Mouse (Mus musculus): ENCODE data around the gene Psmd13. TPM values are rescaled to one million over a fixed set of nuclear protein-coding genes. Genes with fewer than 3 reads are reported as not detected.
A peak's percentile ranks its signal among the peaks of the same experiment; 100 is the strongest.

Gene Psmd13
- polyA plus RNA-seq, 1 experiment from 2014 or later = 187 TPM

GRCm38 (mm10) chr7:140927181-140927580, 45.4 kb downstream of the Psmd13 start:
- no peak overlapping the region for H3K27ac ChIP-seq
- ATAC-seq (ENCODE audit: low read depth) = no peak
- H3K27me3 ChIP-seq = peaks cover 48% of the 10 kb centered on the region
- H3K4me3 ChIP-seq (replicated peaks) = no peak overlapping the region
- peaks cover 11% of the 10 kb centered on the region for H3K4me1 ChIP-seq (replicated peaks)
- no peak overlapping the region for H3K9ac ChIP-seq
- 72% methylated on average over 6 of the region's 6 CpGs for WGBS (ENCODE audit: insufficient replicate concordance)
- no peak for DNase-seq
- no peaks in the 10 kb centered on the region for H3K9me3 ChIP-seq (replicated peaks)
- no peaks in the 10 kb centered on the region for H3K36me3 ChIP-seq
- H3K4me2 ChIP-seq = no peak overlapping the region

- no peak for ATAC-seq (ENCODE audit: low read depth)
- Histone ChIP-seq H3K27me3 (peaks cover 27% of the 10 kb centered on the region), H3K4me3 (replicated peaks) (no peak overlapping the region), H3K9me3 (replicated peaks) (no peaks in the 10 kb centered on the region), H3K27ac (no peak overlapping the region), H3K4me1 (replicated peaks) (peaks cover 33% of the 10 kb centered on the region), H3K36me3 (0 out of 2 replicates have a peak, but pooled peaks cover 1% of the 10 kb centered on the region), H3K4me2 (no peak overlapping the region), H3K9ac (no peak overlapping the region)
- 32% methylated on average over 3 of the region's 3 CpGs for WGBS (ENCODE audit: insufficient replicate concordance)
- no peak for DNase-seq
These were observed 56.7 kb downstream of the Psmd13 start for GRCm38 (mm10) chr7:140938436-140938835.

- H3K9me3 ChIP-seq (replicated peaks) = no peaks in the 10 kb centered on the region
- no peak overlapping the region for H3K4me3 ChIP-seq (replicated peaks)
- WGBS (ENCODE audit: insufficient replicate concordance) = 37% methylated on average over 2 of the region's 2 CpGs
- H3K27me3 ChIP-seq = peaks cover 27% of the 10 kb centered on the region
- ATAC-seq (ENCODE audit: low read depth) = no peak
- 0 out of 2 replicates have a peak, but pooled peaks cover 5% of the 10 kb centered on the region for H3K36me3 ChIP-seq
- H3K27ac ChIP-seq = no peak overlapping the region
- no peak overlapping the region for H3K4me2 ChIP-seq
- H3K4me1 ChIP-seq (replicated peaks) = peaks cover 37% of the 10 kb centered on the region
- H3K9ac ChIP-seq = no peak overlapping the region
- DNase-seq = no peak
These were observed 57.1 kb downstream of the Psmd13 start for GRCm38 (mm10) chr7:140938896-140939295.

DNA sequence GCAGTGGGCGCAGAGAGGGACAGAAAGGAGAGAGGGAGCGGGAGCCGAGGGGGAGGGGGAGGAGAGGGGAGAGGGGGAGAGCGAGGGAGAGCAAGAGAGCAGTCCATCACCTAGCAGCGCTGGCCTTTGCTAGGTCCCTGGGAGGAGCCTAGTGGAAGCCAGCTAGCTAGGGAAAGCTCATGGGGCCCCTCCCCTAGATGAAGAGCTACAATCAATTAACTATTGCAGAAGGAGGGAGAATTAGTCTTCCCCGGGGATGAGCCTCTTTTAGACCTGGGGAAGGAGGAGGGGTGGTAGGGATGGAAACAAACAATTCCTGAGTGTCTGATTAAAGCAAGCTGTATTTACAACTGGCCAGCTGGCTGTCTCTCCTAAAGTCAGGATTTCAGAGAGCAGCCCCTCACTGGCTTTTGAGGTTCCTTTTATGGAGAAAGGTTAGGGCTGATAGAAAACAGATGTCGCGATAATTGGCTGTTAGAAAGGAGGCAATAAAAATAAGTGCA, 58.0 kb downstream of the Psmd13 start:
- Histone ChIP-seq H3K4me1 (replicated peaks) (peaks cover 38% of the 10 kb centered on the region), H3K4me2 (no peak overlapping the region), H3K9ac (no peak overlapping the region), H3K4me3 (replicated peaks) (no peak overlapping the region), H3K36me3 (0 out of 2 replicates have a peak, but pooled peaks cover 5% of the 10 kb centered on the region), H3K9me3 (replicated peaks) (no peaks in the 10 kb centered on the region), H3K27me3 (peaks cover 21% of the 10 kb centered on the region), H3K27ac (no peak overlapping the region)
- no peak for DNase-seq
- no peak for ATAC-seq (ENCODE audit: low read depth)
- WGBS (ENCODE audit: insufficient replicate concordance) = 37% methylated on average over 8 of the region's 8 CpGs

GRCm38 (mm10) chr7:140941222-140942051, 59.7 kb downstream of the Psmd13 start, which contains the start of gene Pgghg:
Gene Pgghg (plus strand): TSS chr7:140941391.
- peak; percentile 69 for DNase-seq
- peaks cover 18% of the 10 kb centered on the region for H3K36me3 ChIP-seq
- H3K9me3 ChIP-seq (replicated peaks) = no peaks in the 10 kb centered on the region
- ATAC-seq (ENCODE audit: low read depth) = peak; percentile 86
- peaks cover 47% of the 10 kb centered on the region for H3K4me1 ChIP-seq (replicated peaks)
- H3K4me2 ChIP-seq = peak within 1 kb of the TSS; percentile 77
- H3K9ac ChIP-seq = peak within 1 kb of the TSS; percentile 73
- peak within 1 kb of the TSS; percentile 64 for H3K4me3 ChIP-seq (replicated peaks)
- H3K27me3 ChIP-seq = peaks cover 12% of the 10 kb centered on the region
- 2% methylated on average over 33 of the region's 33 CpGs for WGBS (ENCODE audit: insufficient replicate concordance)
- peak within 1 kb of the TSS; percentile 84 for H3K27ac ChIP-seq

DNA sequence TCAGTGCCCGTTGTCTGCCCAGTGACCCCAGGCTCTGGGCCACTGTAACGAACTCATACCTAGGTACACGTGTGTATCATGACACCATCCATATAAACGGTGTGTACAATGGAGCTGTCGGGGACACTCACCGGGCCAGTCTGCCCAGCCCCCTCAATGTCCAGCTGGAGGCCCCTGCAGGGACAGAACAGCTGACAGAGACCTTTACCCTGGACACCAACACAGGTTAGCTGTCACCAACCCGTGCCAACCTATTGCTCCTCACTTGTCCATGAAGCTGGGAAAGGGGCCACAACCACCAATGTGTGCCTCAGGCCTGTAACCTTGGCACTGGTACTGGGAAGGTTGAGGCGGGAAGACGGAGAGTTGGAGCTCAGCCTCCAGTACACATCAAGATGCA, 60.6 kb downstream of the Psmd13 start:
- Histone ChIP-seq H3K4me3 (replicated peaks) (peak overlapping the region; percentile 64), H3K4me1 (replicated peaks) (peaks cover 56% of the 10 kb centered on the region), H3K27ac (peak overlapping the region; percentile 84), H3K36me3 (peaks cover 20% of the 10 kb centered on the region), H3K9ac (peak overlapping the region; percentile 73), H3K9me3 (replicated peaks) (no peaks in the 10 kb centered on the region), H3K4me2 (peak overlapping the region; percentile 77), H3K27me3 (0 out of 2 replicates have a peak, but pooled peaks cover 4% of the 10 kb centered on the region)
- WGBS (ENCODE audit: insufficient replicate concordance) = 52% methylated on average over 9 of the region's 9 CpGs
- DNase-seq (no peak), ATAC-seq (ENCODE audit: low read depth) (no peak)

DNA sequence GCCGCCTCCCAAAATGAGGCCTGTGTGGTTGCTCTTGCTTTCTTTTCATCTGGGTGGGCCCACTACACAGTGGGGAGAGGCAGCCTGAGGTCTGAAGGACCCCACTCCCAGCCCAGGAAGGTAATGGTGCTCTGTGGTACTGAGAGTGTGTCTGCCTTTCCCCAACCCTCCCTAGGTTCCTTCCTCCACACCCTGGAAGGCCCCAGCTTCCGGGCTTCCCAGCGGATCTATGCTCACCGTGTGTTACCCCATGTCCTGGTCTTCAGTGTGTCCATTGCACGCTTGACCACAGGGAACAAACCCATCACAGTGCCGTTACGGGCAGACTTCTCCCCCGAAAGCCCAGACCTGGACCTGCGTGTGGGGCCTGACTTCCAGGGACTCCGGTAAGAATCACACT, 61.0 kb downstream of the Psmd13 start:
- Histone ChIP-seq H3K9ac (no peak overlapping the region; the same call in 1 of the 2 replicates), H3K4me1 (replicated peaks) (peaks cover 60% of the 10 kb centered on the region)
- 76% methylated on average over 10 of the region's 10 CpGs for WGBS (ENCODE audit: insufficient replicate concordance)

GRCm38 (mm10) chr7:140943356-140943755, 61.6 kb downstream of the Psmd13 start:
- H3K27me3 ChIP-seq = 0 out of 2 replicates have a peak, but pooled peaks cover 4% of the 10 kb centered on the region
- H3K4me3 ChIP-seq (replicated peaks) = no peak overlapping the region
- peaks cover 26% of the 10 kb centered on the region for H3K36me3 ChIP-seq
- peaks cover 66% of the 10 kb centered on the region for H3K4me1 ChIP-seq (replicated peaks)
- H3K27ac ChIP-seq = peak overlapping the region; percentile 84; the same call in 1 of the 2 replicates
- ATAC-seq (ENCODE audit: low read depth) = no peak
- 70% methylated on average over 4 of the region's 4 CpGs for WGBS (ENCODE audit: insufficient replicate concordance)
- H3K9me3 ChIP-seq (replicated peaks) = no peaks in the 10 kb centered on the region
- no peak overlapping the region for H3K9ac ChIP-seq
- H3K4me2 ChIP-seq = no peak overlapping the region
- no peak for DNase-seq

More for the DNA sequence above, 61.0 kb downstream of the Psmd13 start:
- H3K4me2 ChIP-seq = no peak overlapping the region; the same call in 1 of the 2 replicates
- H3K9me3 ChIP-seq (replicated peaks) = no peaks in the 10 kb centered on the region
- peak overlapping the region; percentile 84; the same call in 1 of the 2 replicates for H3K27ac ChIP-seq
- H3K4me3 ChIP-seq (replicated peaks) = peak overlapping the region; percentile 64; the same call in 1 of the 2 replicates
- H3K36me3 ChIP-seq = peaks cover 22% of the 10 kb centered on the region
- no peak for DNase-seq
- ATAC-seq (ENCODE audit: low read depth) = no peak
- H3K27me3 ChIP-seq = 0 out of 2 replicates have a peak, but pooled peaks cover 4% of the 10 kb centered on the region

- WGBS (ENCODE audit: insufficient replicate concordance) = 77% methylated on average over 7 of the region's 7 CpGs
- ATAC-seq (ENCODE audit: low read depth) = no peak
- Histone ChIP-seq H3K9me3 (replicated peaks) (no peaks in the 10 kb centered on the region), H3K36me3 (peaks cover 35% of the 10 kb centered on the region), H3K4me1 (replicated peaks) (peaks cover 65% of the 10 kb centered on the region), H3K4me2 (no peak overlapping the region), H3K27ac (no peak overlapping the region), H3K9ac (no peak overlapping the region), H3K4me3 (replicated peaks) (no peak overlapping the region), H3K27me3 (0 out of 2 replicates have a peak, but pooled peaks cover under 1% of the 10 kb centered on the region)
- no peak for DNase-seq
These were observed 62.5 kb downstream of the Psmd13 start for GRCm38 (mm10) chr7:140944236-140944635.

- 75% methylated on average over 5 of the region's 5 CpGs for WGBS (ENCODE audit: insufficient replicate concordance)
- H3K9ac ChIP-seq = no peak overlapping the region
- no peak overlapping the region for H3K27ac ChIP-seq
- no peaks in the 10 kb centered on the region for H3K27me3 ChIP-seq
- no peak overlapping the region for H3K4me3 ChIP-seq (replicated peaks)
- H3K9me3 ChIP-seq (replicated peaks) = no peaks in the 10 kb centered on the region
- H3K36me3 ChIP-seq = peaks cover 38% of the 10 kb centered on the region
- H3K4me1 ChIP-seq (replicated peaks) = peaks cover 62% of the 10 kb centered on the region
- DNase-seq (no peak), ATAC-seq (ENCODE audit: low read depth) (no peak)
- no peak overlapping the region for H3K4me2 ChIP-seq
These were observed 63.5 kb downstream of the Psmd13 start for GRCm38 (mm10) chr7:140945247-140945646.

DNA sequence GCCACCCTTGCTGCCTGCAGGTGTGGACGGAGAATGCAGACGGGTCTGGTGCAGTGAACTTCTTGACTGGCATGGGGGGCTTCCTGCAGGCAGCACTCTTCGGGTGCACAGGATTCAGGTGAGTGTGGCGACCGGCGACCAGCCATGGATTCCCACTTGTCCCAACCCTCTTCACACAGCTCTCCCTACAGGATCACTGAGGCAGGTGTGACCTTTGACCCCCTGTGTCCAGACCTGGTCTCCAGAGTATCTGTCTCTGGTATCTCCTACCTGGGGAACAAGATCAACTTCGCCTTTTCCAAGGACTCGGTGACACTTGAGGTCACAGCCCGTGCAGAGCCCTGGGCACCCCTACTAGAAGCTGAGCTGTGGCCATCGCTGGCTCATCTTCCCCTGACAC, 64.5 kb downstream of the Psmd13 start:
- ATAC-seq (ENCODE audit: low read depth) (no peak), DNase-seq (no peak)
- Histone ChIP-seq H3K36me3 (peaks cover 39% of the 10 kb centered on the region), H3K9me3 (replicated peaks) (no peaks in the 10 kb centered on the region), H3K27ac (no peak overlapping the region), H3K27me3 (no peaks in the 10 kb centered on the region), H3K4me3 (replicated peaks) (no peak overlapping the region), H3K4me2 (no peak overlapping the region), H3K9ac (no peak overlapping the region), H3K4me1 (replicated peaks) (peaks cover 64% of the 10 kb centered on the region)
- WGBS (ENCODE audit: insufficient replicate concordance) = 75% methylated on average over 10 of the region's 10 CpGs

All from liver, embryonic 13.5 days (tissue).